Mouse (Mus musculus) embryonic facial prominence, embryonic 15.5 days (tissue): ENCODE measurements around the gene Pdss2. TPM values are rescaled to one million over a fixed set of nuclear protein-coding genes. Genes with fewer than 3 reads are reported as not detected.

Source experiments
- ATAC-seq: fragments of 200-750 bp; cut with Nextera tagmentation; 2 replicates; pipeline ENCODE4 v1.8.0; 2017; ENCODE audit warnings: low read depth, moderate TSS enrichment; ENCODE audit not compliant: insufficient number of reproducible peaks, low FRiP score, low TSS enrichment
- H3K27ac ChIP-seq: fragments of 300-500 bp; sonication (generic); replicated peaks from 2 replicates; pipeline ENCODE4 v1.5.1; 2015; ENCODE audit warnings: mild to moderate bottlenecking, inconsistent platforms
- H3K27me3 ChIP-seq: fragments of 300-500 bp; sonication (generic); 2 replicates; pipeline ENCODE4 v1.6.1; 2015; ENCODE audit warnings: inconsistent platforms
- H3K36me3 ChIP-seq: fragments of 300-500 bp; sonication (generic); 2 replicates; pipeline ENCODE4 v1.6.1; 2015; ENCODE audit warnings: mild to moderate bottlenecking, inconsistent platforms
- H3K4me1 ChIP-seq: fragments of 300-500 bp; sonication (generic); 2 replicates; pipeline ENCODE4 v1.6.1; 2015; ENCODE audit warnings: inconsistent platforms
- H3K4me2 ChIP-seq: fragments of 300-500 bp; sonication (generic); replicated peaks from 2 replicates; pipeline ENCODE4 v1.6.1; 2015; ENCODE audit warnings: mild to moderate bottlenecking, inconsistent platforms
- H3K4me3 ChIP-seq: fragments of 300-500 bp; sonication (generic); replicated peaks from 2 replicates; pipeline ENCODE4 v1.5.1; 2015; ENCODE audit warnings: mild to moderate bottlenecking, inconsistent platforms
- H3K9ac ChIP-seq: fragments of 300-500 bp; sonication (generic); 2 replicates; pipeline ENCODE4 v1.6.1; 2015; ENCODE audit warnings: inconsistent platforms
- H3K9me3 ChIP-seq: fragments of 300-500 bp; sonication (generic); replicated peaks from 2 replicates; pipeline ENCODE4 v1.6.1; 2016; ENCODE audit warnings: inconsistent platforms
- WGBS: fragments of 180-500 bp; shearing (Covaris S2); methylation state at CpG from one replicate; pipeline ENCODE4 v1.1.7; 2015; 5-methylcytosine and 5-hydroxymethylcytosine counted together
- polyA plus RNA-seq: library from polyadenylated mRNA; unstranded; fragments of >200 nt; fragmentation: Nextera tagmentation; extraction: Ambion mirVana; gene quantifications from 2 replicates; pipeline ENCODE4 v1.2.1, GENCODE M21; 2015

The Pdss2 gene
- polyA plus RNA-seq, result 10.2 and 11.2 TPM in 2 replicates

GRCm38 (mm10) chr10:43220910-43221625 is at the start of gene Pdss2:
Gene Pdss2, plus strand, starts transcription at chr10:43221486.
- H3K36me3 ChIP-seq, result no peaks in the 10 kb centered on the region
- under 1% methylated on average over 50 of the region's 50 CpGs for WGBS
- H3K4me1 ChIP-seq, result peaks cover 10% of the 10 kb centered on the region
- no peaks in the 10 kb centered on the region for H3K27me3 ChIP-seq
- H3K4me2 ChIP-seq, result peak within 1 kb of the TSS; percentile 91
- H3K9me3 ChIP-seq, result no peaks in the 10 kb centered on the region
- peak; percentile 96 for ATAC-seq
- peak within 1 kb of the TSS; percentile 91 for H3K27ac ChIP-seq
- H3K9ac ChIP-seq, result peak within 1 kb of the TSS; percentile 88
- peak within 1 kb of the TSS; percentile 89 for H3K4me3 ChIP-seq

GRCm38 (mm10) chr10:43172066-43172465 is 49.2 kb upstream of the Pdss2 start:
- no peak for ATAC-seq
- H3K4me2 ChIP-seq, result peak overlapping the region; percentile 85
- no peaks in the 10 kb centered on the region for H3K36me3 ChIP-seq
- H3K27ac ChIP-seq, result peak overlapping the region; percentile 30
- H3K9ac ChIP-seq, result no peak overlapping the region
- no peaks in the 10 kb centered on the region for H3K9me3 ChIP-seq
- H3K4me1 ChIP-seq, result peaks cover 24% of the 10 kb centered on the region
- peaks cover 16% of the 10 kb centered on the region; the same call in 1 of the 2 replicates for H3K27me3 ChIP-seq
- 3% methylated on average over 7 of the region's 7 CpGs for WGBS
- H3K4me3 ChIP-seq, result peak overlapping the region; percentile 76

- 1% methylated on average over 8 of the region's 8 CpGs for WGBS
Observed at GRCm38 (mm10) chr10:43172554-43172953, 48.7 kb upstream of the Pdss2 start.

GRCm38 (mm10) chr10:43173141-43173827 is 48.0 kb upstream of the Pdss2 start:
- H3K4me2 ChIP-seq, result peak overlapping the region; percentile 85
- WGBS, result under 1% methylated on average over 48 of the region's 53 CpGs
- H3K9me3 ChIP-seq, result no peaks in the 10 kb centered on the region
- H3K36me3 ChIP-seq, result no peaks in the 10 kb centered on the region
- peak overlapping the region; percentile 88 for H3K27ac ChIP-seq
- peaks cover 24% of the 10 kb centered on the region for H3K4me1 ChIP-seq
- H3K9ac ChIP-seq, result peak overlapping the region; percentile 66
- peak; percentile 41 for ATAC-seq
- peak overlapping the region; percentile 76 for H3K4me3 ChIP-seq
- H3K27me3 ChIP-seq, result peaks cover 20% of the 10 kb centered on the region; the same call in 1 of the 2 replicates

More at GRCm38 (mm10) chr10:43172554-43172953, 48.7 kb upstream of the Pdss2 start:
- Histone ChIP-seq H3K27ac (peak overlapping the region; percentile 30; the same call in 1 of the 2 replicates), H3K9me3 (no peaks in the 10 kb centered on the region), H3K4me1 (peaks cover 24% of the 10 kb centered on the region), H3K4me2 (peak overlapping the region; percentile 85), H3K36me3 (no peaks in the 10 kb centered on the region), H3K9ac (peak overlapping the region; percentile 66; the same call in 1 of the 2 replicates), H3K4me3 (peak overlapping the region; percentile 76), H3K27me3 (peaks cover 17% of the 10 kb centered on the region; the same call in 1 of the 2 replicates)
- ATAC-seq, result no peak

- Histone ChIP-seq H3K4me3 (peak overlapping the region; percentile 76), H3K36me3 (no peaks in the 10 kb centered on the region), H3K4me1 (peaks cover 24% of the 10 kb centered on the region), H3K9ac (peak overlapping the region; percentile 66), H3K27ac (peak overlapping the region; percentile 88), H3K27me3 (peaks cover 20% of the 10 kb centered on the region; the same call in 1 of the 2 replicates), H3K4me2 (peak overlapping the region; percentile 85), H3K9me3 (no peaks in the 10 kb centered on the region)
- peak; percentile 27; the same call in 1 of the 2 replicates for ATAC-seq
- 0% methylated on average over 24 of the region's 38 CpGs for WGBS
Observed at GRCm38 (mm10) chr10:43173828-43174325, 47.4 kb upstream of the Pdss2 start.

GRCm38 (mm10) chr10:43174326-43175155 is 46.7 kb upstream of the Pdss2 start, which contains the start of the genes Sobp and 9030612E09Rik:
Gene Sobp, minus strand, starts transcription at chr10:43174530.
Gene 9030612E09Rik, plus strand, starts transcription at chr10:43174704.
- Histone ChIP-seq H3K9me3 (no peaks in the 10 kb centered on the region), H3K4me3 (peak within 1 kb of the TSS; percentile 76), H3K9ac (peak within 1 kb of the TSS; percentile 66), H3K36me3 (no peaks in the 10 kb centered on the region), H3K4me2 (peak within 1 kb of the TSS; percentile 85), H3K4me1 (peaks cover 24% of the 10 kb centered on the region), H3K27ac (peak within 1 kb of the TSS; percentile 88), H3K27me3 (peaks cover 20% of the 10 kb centered on the region; the same call in 1 of the 2 replicates)
- ATAC-seq, result peak; percentile 79
- under 1% methylated on average over 82 of the region's 91 CpGs for WGBS

GRCm38 (mm10) chr10:43175156-43175601 is 46.1 kb upstream of the Pdss2 start:
- H3K27ac ChIP-seq, result peak overlapping the region; percentile 88
- ATAC-seq, result no peak

GRCm38 (mm10) chr10:43180313-43180912 is 40.9 kb upstream of the Pdss2 start:
- Histone ChIP-seq H3K4me1 (peaks cover under 1% of the 10 kb centered on the region), H3K9ac (no peak overlapping the region), H3K27ac (no peak overlapping the region), H3K4me2 (no peak overlapping the region), H3K4me3 (no peak overlapping the region), H3K27me3 (peaks cover 14% of the 10 kb centered on the region; the same call in 1 of the 2 replicates), H3K9me3 (no peaks in the 10 kb centered on the region), H3K36me3 (no peaks in the 10 kb centered on the region)
- WGBS, result 60% methylated on average over 5 of the region's 5 CpGs
- ATAC-seq, result no peak

More at GRCm38 (mm10) chr10:43175156-43175601, 46.1 kb upstream of the Pdss2 start:
- Histone ChIP-seq H3K9me3 (no peaks in the 10 kb centered on the region), H3K9ac (peak overlapping the region; percentile 66), H3K4me3 (peak overlapping the region; percentile 76), H3K4me1 (peaks cover 24% of the 10 kb centered on the region), H3K36me3 (no peaks in the 10 kb centered on the region), H3K27me3 (peaks cover 20% of the 10 kb centered on the region; the same call in 1 of the 2 replicates), H3K4me2 (peak overlapping the region; percentile 85)
- WGBS, result 2% methylated on average over 18 of the region's 18 CpGs

GRCm38 (mm10) chr10:43200206-43200605 is 21.1 kb upstream of the Pdss2 start:
- 87% methylated on average over 2 of the region's 2 CpGs for WGBS
- ATAC-seq, result no peak
- no peak overlapping the region for H3K27ac ChIP-seq

GRCm38 (mm10) chr10:43203865-43204264 is 17.4 kb upstream of the Pdss2 start:
- Histone ChIP-seq H3K27me3 (no peaks in the 10 kb centered on the region), H3K4me3 (no peak overlapping the region), H3K36me3 (no peaks in the 10 kb centered on the region), H3K9ac (no peak overlapping the region), H3K9me3 (no peaks in the 10 kb centered on the region), H3K4me1 (no peaks in the 10 kb centered on the region), H3K4me2 (no peak overlapping the region), H3K27ac (no peak overlapping the region)
- ATAC-seq, result 0 out of 2 replicates have a peak, but pooled peaks have one; percentile 51
- WGBS, result 60% methylated on average over 3 of the region's 3 CpGs

More at GRCm38 (mm10) chr10:43200206-43200605, 21.1 kb upstream of the Pdss2 start:
- Histone ChIP-seq H3K9ac (no peak overlapping the region), H3K4me1 (no peaks in the 10 kb centered on the region), H3K9me3 (no peaks in the 10 kb centered on the region), H3K4me2 (no peak overlapping the region), H3K4me3 (no peak overlapping the region), H3K36me3 (no peaks in the 10 kb centered on the region), H3K27me3 (no peaks in the 10 kb centered on the region)
